Mouse (Mus musculus) yolk sac, embryonic 10.5 days (tissue): ENCODE data around the gene Cbx4.

ENCODE experiments used
- DNase-seq: peaks from one replicate; pipeline ENCODE4 v3.0.0-alpha.2; 2017; ENCODE audit warnings: low spot score

Cbx4 gene

GRCm38 (mm10) chr11:119084446-119085278 is 1.4 kb downstream of the Cbx4 start:
- no peak for DNase-seq

GRCm38 (mm10) chr11:119083724-119084445 is 2.1 kb downstream of the Cbx4 start:
- no peak for DNase-seq

- DNase-seq = no peak
Observed at GRCm38 (mm10) chr11:119082638-119083599, 3.1 kb downstream of the Cbx4 start.

- no peak for DNase-seq
Observed at GRCm38 (mm10) chr11:119081839-119082637, 4.0 kb downstream of the Cbx4 start.

- DNase-seq = no peak
Observed at GRCm38 (mm10) chr11:119081148-119081838, 4.7 kb downstream of the Cbx4 start.

- DNase-seq = no peak
Observed at GRCm38 (mm10) chr11:119080461-119081147, 5.4 kb downstream of the Cbx4 start.

- DNase-seq = no peak
Observed at GRCm38 (mm10) chr11:119079445-119079837, 6.6 kb downstream of the Cbx4 start.

- DNase-seq = peak; percentile 68
Observed at GRCm38 (mm10) chr11:119078691-119079444, 7.2 kb downstream of the Cbx4 start.

GRCm38 (mm10) chr11:119077755-119078154 is 8.3 kb downstream of the Cbx4 start:
- no peak for DNase-seq

- no peak for DNase-seq
Observed at GRCm38 (mm10) chr11:119075805-119076204, 10.2 kb downstream of the Cbx4 start.

GRCm38 (mm10) chr11:119073876-119074433 is 12.1 kb downstream of the Cbx4 start:
- no peak for DNase-seq

GRCm38 (mm10) chr11:119072986-119073385 is 13.0 kb downstream of the Cbx4 start:
- no peak for DNase-seq

- DNase-seq = no peak
Observed at GRCm38 (mm10) chr11:119072239-119072638, 13.8 kb downstream of the Cbx4 start.

GRCm38 (mm10) chr11:119066841-119067240 is 19.2 kb downstream of the Cbx4 start:
- no peak for DNase-seq

GRCm38 (mm10) chr11:119059256-119059655 is 26.8 kb downstream of the Cbx4 start:
- DNase-seq = no peak

GRCm38 (mm10) chr11:119058041-119058995 is 27.7 kb downstream of the Cbx4 start:
- DNase-seq = no peak

GRCm38 (mm10) chr11:119057291-119057690 is 28.7 kb downstream of the Cbx4 start:
- DNase-seq = no peak
